Mouse (Mus musculus) cerebellum, adult 2 months (tissue): ENCODE measurements at regions not wholly inside any gene's neighbourhood (a gene's known extent, or its start where the extent isn't known, plus 50 kb on each side); places are given as distances from the start of the nearest gene placed in this dataset.

Source experiments
- CTCF ChIP-seq: fragments of 200-500 bp; IDR thresholded peaks from 2 replicates; pipeline ENCODE4 v1.5.1; 2011; ENCODE audit warnings: low read depth, mild to moderate bottlenecking, control low read depth, low read length, moderate library complexity, borderline replicate concordance; ENCODE audit not compliant: insufficient read depth
- POLR2A ChIP-seq: fragments of 200-500 bp; IDR thresholded peaks from 2 replicates; pipeline ENCODE4 v1.6.1; 2011; ENCODE audit warnings: low read length, control low read depth, borderline replicate concordance; ENCODE audit not compliant: insufficient read depth

DNA sequence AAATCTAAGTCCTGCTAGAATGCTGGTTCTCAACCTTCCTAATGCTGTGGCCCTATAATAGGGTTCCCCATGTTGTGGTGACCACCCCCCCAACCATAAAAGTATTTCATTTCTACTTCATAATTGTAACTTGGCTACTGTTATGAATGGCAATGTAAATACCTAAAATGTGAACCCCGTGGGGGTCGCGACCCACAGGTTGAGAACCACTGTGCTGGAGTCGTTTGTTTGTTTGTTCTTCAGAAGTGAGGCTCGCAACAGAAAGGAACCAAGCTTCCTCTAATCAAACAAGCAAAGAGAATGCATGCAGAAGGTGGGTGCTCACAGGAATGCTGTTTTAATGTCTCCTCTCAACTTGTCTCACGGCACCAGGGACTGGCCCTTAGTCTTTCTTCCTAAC is 166.4 kb upstream of the Elac2 start:
- TF ChIP-seq CTCF: no peak
- TF ChIP-seq POLR2A: no peak
